Mouse (Mus musculus): ENCODE measurements around the gene Ren1.

DNA sequence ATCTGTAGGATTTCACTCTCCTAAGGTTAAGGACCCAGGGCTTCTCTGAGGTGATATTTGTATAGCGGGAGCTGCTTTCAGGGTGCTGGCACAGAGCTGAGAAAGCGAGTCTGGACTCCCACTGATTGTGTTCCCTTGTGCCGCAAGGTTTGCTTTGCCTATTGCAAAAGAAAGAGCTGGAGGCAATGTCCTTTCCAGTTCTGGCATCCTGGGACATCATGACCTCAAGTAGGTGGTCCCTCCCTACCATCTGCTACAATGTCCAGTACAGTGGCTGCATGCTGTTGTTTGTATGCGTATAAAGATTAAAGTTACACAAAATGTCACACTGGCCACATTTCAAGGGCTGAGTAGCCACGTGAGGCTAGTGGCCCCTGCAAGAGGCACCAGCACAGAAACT lies 11.8 kb downstream of the Ren1 start:
- no peak for TF ChIP-seq CTCF (IDR thresholded peaks at IDR 0.05; ENCODE audit: insufficient read depth, low read depth, low read length)
- TF ChIP-seq POLR2A (IDR thresholded peaks at IDR 0.05; ENCODE audit: insufficient read depth, low read depth, low read length) = no peak
